Mouse (Mus musculus) erythroblast, embryonic 14.5 days (primary cell): ENCODE data around the gene Slc28a2.

Experiments
- GATA1 ChIP-seq: IDR thresholded peaks from 2 replicates; pipeline ENCODE4 v1.6.1; 2012; ENCODE audit warnings: low read length, inconsistent platforms, mixed read lengths
- TAL1 ChIP-seq: IDR thresholded peaks from 3 replicates; pipeline ENCODE4 v1.6.1; 2012; ENCODE audit warnings: low read length, inconsistent platforms, mixed read lengths

- TF ChIP-seq GATA1: no peak
- TF ChIP-seq TAL1: no peak
Measured at GRCm38 (mm10) chr2:122469221-122469620, 42.9 kb downstream of the Slc28a2 start.
